Mouse (Mus musculus) heart, adult 2 months (tissue): Measurements from ENCODE around the gene Pla2g12b. TPM values are rescaled to one million over a fixed set of nuclear protein-coding genes. Genes with fewer than 3 reads are reported as not detected.

Experiments
- DNase-seq, 2 experiments: peaks; one replicate each; pipeline ENCODE4 v3.0.0; 2021
- H3K27ac ChIP-seq: fragments of 200-600 bp; 2 replicates; pipeline ENCODE4 v1.8.1; 2022
- H3K27me3 ChIP-seq: fragments of 200-500 bp; 2 replicates; pipeline ENCODE4 v1.6.1; 2012; ENCODE audit warnings: mild to moderate bottlenecking, low read length, inconsistent platforms, mixed read lengths; ENCODE audit not compliant: control insufficient read depth, insufficient read depth
- H3K36me3 ChIP-seq: fragments of 200-500 bp; 2 replicates; pipeline ENCODE4 v1.6.1; 2012; ENCODE audit warnings: low read length, inconsistent platforms; ENCODE audit not compliant: control insufficient read depth, insufficient read depth
- H3K4me1 ChIP-seq: fragments of 200-500 bp; 2 replicates; pipeline ENCODE4 v1.6.1; 2011; ENCODE audit warnings: low read length; ENCODE audit not compliant: control insufficient read depth, insufficient read depth
- H3K4me3 ChIP-seq: fragments of 200-600 bp; 2 replicates; pipeline ENCODE4 v1.8.1; 2022
- H3K79me2 ChIP-seq: fragments of 200-500 bp; replicated peaks from 2 replicates; pipeline ENCODE4 v1.6.1; 2012; ENCODE audit warnings: mild to moderate bottlenecking, inconsistent platforms, low read length, moderate library complexity, mixed read lengths; ENCODE audit not compliant: control insufficient read depth, insufficient read depth
- H3K9ac ChIP-seq: fragments of 200-500 bp; 2 replicates; pipeline ENCODE4 v1.6.1; 2012; ENCODE audit warnings: low read depth, mild to moderate bottlenecking, control low read depth, inconsistent platforms, low read length, mixed read lengths
- CTCF ChIP-seq: fragments of 200-600 bp; IDR thresholded peaks from 2 replicates; pipeline ENCODE4 v1.8.1; 2022; ENCODE audit warnings: antibody characterized with exemption, mild to moderate bottlenecking, moderate library complexity
- EP300 ChIP-seq: fragments of 200-500 bp; IDR thresholded peaks from 2 replicates; pipeline ENCODE4 v1.6.1; 2011; ENCODE audit warnings: low read depth, low read length, control low read depth; ENCODE audit not compliant: insufficient read depth
- POLR2A ChIP-seq: fragments of 200-500 bp; IDR thresholded peaks from 2 replicates; pipeline ENCODE4 v1.6.1; 2011; ENCODE audit warnings: mild to moderate bottlenecking, low read depth, low read length, control low read depth; ENCODE audit not compliant: insufficient read depth
- WGBS: fragments of 180-500 bp; shearing (Covaris S2); methylation state at CpG from one replicate; pipeline ENCODE4 v1.1.7; 2018; 5-methylcytosine and 5-hydroxymethylcytosine counted together
- intact Hi-C: fragments of 180-260 bp; cut with DNase I; formaldehyde crosslinking; loops from one replicate; pipeline ENCODE4 v1.15.1; 2025
- long read RNA-seq: library from polyadenylated mRNA; stranded (forward); transcript quantifications from one replicate; pipeline ENCODE4 v2.0.0, GENCODE M21; 2021
- polyA plus RNA-seq: library from polyadenylated mRNA; depleted of rRNA; stranded (reverse); fragments of >200 nt; gene quantifications from 2 replicates; pipeline ENCODE4 v1.2.3, GENCODE M21; 2012; rRNA removed
- total RNA-seq, 2 experiments: library from RNA; stranded (reverse); gene quantifications; 2 replicates each; pipeline ENCODE4 v1.2.3; 2021

The Pla2g12b gene
- total RNA-seq (not detected), polyA plus RNA-seq (0.10 TPM in 1 of 2 replicates, not detected in the other)
- long read RNA-seq = 0 reads

GRCm38 (mm10) chr10:59402899-59403792, at the start of gene Pla2g12b:
Pla2g12b (plus strand) TSS chr10:59403660.
- Histone ChIP-seq H3K36me3 (no peaks in the 10 kb centered on the region), H3K27me3 (no peaks in the 10 kb centered on the region), H3K4me1 (no peaks in the 10 kb centered on the region), H3K4me3 (no peak within 1 kb of the TSS), H3K9ac (no peak within 1 kb of the TSS), H3K27ac (no peak within 1 kb of the TSS), H3K79me2 (no peaks in the 10 kb centered on the region)
- no peak for DNase-seq
- WGBS = 59% methylated on average over 21 of the region's 21 CpGs
- intact Hi-C loops = no loop called here
- TF ChIP-seq POLR2A (no peak), EP300 (no peak), CTCF (no peak)

DNA sequence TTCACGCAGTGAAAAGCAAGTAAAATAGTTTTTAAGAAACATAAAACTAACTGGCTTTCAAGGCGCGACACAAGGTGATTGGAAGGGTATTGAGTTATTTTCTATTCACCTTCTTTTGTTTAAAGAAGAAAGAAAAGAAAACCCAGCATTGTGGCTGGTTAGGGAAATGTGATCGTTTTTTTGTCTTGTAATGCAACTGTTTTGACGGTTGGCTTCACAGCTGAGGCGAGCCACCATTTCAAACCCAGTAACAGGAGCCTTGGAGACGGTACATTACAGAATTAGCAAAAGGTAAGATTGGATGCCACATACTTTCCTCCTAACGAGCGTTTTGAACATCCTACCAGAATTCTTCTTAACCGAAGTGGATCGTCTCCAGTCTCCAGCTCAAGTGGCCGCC, 49.3 kb upstream of the Pla2g12b start:
- peaks cover 5% of the 10 kb centered on the region for H3K36me3 ChIP-seq
- H3K27ac ChIP-seq = no peak overlapping the region
- no peaks in the 10 kb centered on the region for H3K27me3 ChIP-seq
- 90% methylated on average over 12 of the region's 12 CpGs for WGBS
- H3K4me3 ChIP-seq = no peak overlapping the region
- TF ChIP-seq POLR2A = no peak
- no peak for TF ChIP-seq CTCF
- TF ChIP-seq EP300 = no peak
- no peaks in the 10 kb centered on the region for H3K4me1 ChIP-seq
- no peak for DNase-seq
- intact Hi-C loops = no loop called here
- no peak overlapping the region for H3K9ac ChIP-seq
- H3K79me2 ChIP-seq = no peaks in the 10 kb centered on the region

DNA sequence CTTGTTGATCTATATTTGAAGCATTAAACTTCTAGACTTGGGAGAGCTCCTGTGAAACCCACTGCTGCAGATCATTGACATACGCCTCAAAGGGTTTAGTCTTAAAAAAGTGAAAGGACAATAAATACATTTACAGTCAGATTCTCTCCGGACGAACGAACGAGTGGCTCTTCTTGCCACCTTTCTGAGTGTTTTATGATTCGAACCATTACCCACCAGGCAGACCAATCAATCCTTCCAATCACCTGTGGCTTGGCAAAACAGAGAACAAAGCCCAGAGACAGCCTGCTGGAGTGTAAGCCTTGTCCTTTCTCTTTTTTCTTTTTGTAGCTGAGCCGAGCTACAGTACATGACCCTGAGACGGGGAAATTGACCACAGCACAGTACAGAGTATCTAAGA, 48.4 kb upstream of the Pla2g12b start:
- H3K4me3 ChIP-seq = no peak overlapping the region
- no peaks in the 10 kb centered on the region for H3K79me2 ChIP-seq
- 92% methylated on average over 8 of the region's 8 CpGs for WGBS
- intact Hi-C loops = loop anchor here (5.0 kb wide), 1 partner anchor 188 kb away; no protein-coding TSS in a partner anchor
- no peak for DNase-seq
- H3K36me3 ChIP-seq = peaks cover 5% of the 10 kb centered on the region
- no peak overlapping the region for H3K27ac ChIP-seq
- no peaks in the 10 kb centered on the region for H3K4me1 ChIP-seq
- H3K9ac ChIP-seq = no peak overlapping the region
- no peaks in the 10 kb centered on the region for H3K27me3 ChIP-seq
- TF ChIP-seq CTCF (no peak), POLR2A (no peak), EP300 (no peak)

DNA sequence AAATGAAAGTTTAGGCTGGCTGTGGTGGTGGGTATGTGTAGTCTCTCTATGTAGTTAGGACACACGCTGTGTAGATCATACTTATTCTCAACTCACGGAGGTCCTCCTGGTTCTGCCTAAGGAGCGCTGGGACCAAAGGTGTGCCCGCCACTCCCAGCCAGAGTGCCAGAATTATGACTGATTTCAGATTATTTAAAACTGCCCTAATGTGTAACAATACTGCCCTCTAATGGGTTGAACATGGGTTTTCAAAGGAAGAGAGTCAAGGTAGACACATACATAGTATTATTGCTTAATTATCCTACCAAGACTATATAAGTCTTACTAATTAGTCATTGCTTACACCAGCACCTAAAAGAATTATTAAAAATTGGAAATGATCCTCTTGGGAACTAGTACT, 44.7 kb upstream of the Pla2g12b start:
- H3K36me3 ChIP-seq = peaks cover 2% of the 10 kb centered on the region; the same call in 1 of the 2 replicates
- intact Hi-C loops = loop anchor here (2.0 to 5.0 kb wide), 3 partner anchors 48 to 191 kb away; no protein-coding TSS in a partner anchor
- no peak overlapping the region for H3K4me3 ChIP-seq
- WGBS = 83% methylated on average over 4 of the region's 4 CpGs
- H3K79me2 ChIP-seq = no peaks in the 10 kb centered on the region
- H3K9ac ChIP-seq = no peak overlapping the region
- TF ChIP-seq POLR2A (no peak), EP300 (no peak), CTCF (peak; percentile 72)
- H3K27me3 ChIP-seq = no peaks in the 10 kb centered on the region
- DNase-seq = no peak
- H3K27ac ChIP-seq = no peak overlapping the region
- no peaks in the 10 kb centered on the region for H3K4me1 ChIP-seq

- intact Hi-C loops = no loop called here
- no peaks in the 10 kb centered on the region for H3K27me3 ChIP-seq
- DNase-seq = no peak
- H3K4me3 ChIP-seq = no peak overlapping the region
- no peaks in the 10 kb centered on the region for H3K79me2 ChIP-seq
- H3K9ac ChIP-seq = no peak overlapping the region
- no peak for TF ChIP-seq CTCF
- TF ChIP-seq POLR2A = no peak
- TF ChIP-seq EP300 = no peak
- no peaks in the 10 kb centered on the region for H3K4me1 ChIP-seq
- H3K36me3 ChIP-seq = no peaks in the 10 kb centered on the region
- 88% methylated on average over 2 of the region's 2 CpGs for WGBS
- H3K27ac ChIP-seq = no peak overlapping the region
Measured at GRCm38 (mm10) chr10:59363208-59363607, 40.3 kb upstream of the Pla2g12b start.

GRCm38 (mm10) chr10:59364551-59364950, 38.9 kb upstream of the Pla2g12b start:
- no peak for DNase-seq
- H3K27ac ChIP-seq = no peak overlapping the region
- no peak overlapping the region for H3K9ac ChIP-seq
- H3K4me3 ChIP-seq = no peak overlapping the region
- TF ChIP-seq POLR2A (no peak), EP300 (no peak), CTCF (no peak)
- no peaks in the 10 kb centered on the region for H3K79me2 ChIP-seq
- intact Hi-C loops = no loop called here
- no peaks in the 10 kb centered on the region for H3K27me3 ChIP-seq
- H3K36me3 ChIP-seq = no peaks in the 10 kb centered on the region
- no peaks in the 10 kb centered on the region for H3K4me1 ChIP-seq
- WGBS = 98% methylated on average over 3 of the region's 3 CpGs
